Mouse (Mus musculus) heart, postnatal 25 days (tissue): ENCODE results near the gene Malsu1. TPM values are rescaled to one million over a fixed set of nuclear protein-coding genes. Genes with fewer than 3 reads are reported as not detected.

ENCODE experiments used
- DNase-seq: peaks from one replicate; pipeline ENCODE4 v3.0.0; 2022; ENCODE audit warnings: low spot score
- intact Hi-C: fragments of 180-260 bp; cut with DNase I; formaldehyde crosslinking; loops from one replicate; pipeline ENCODE4 v1.15.1; 2025
- total RNA-seq, 2 experiments: library from RNA; stranded (reverse); gene quantifications; 2 replicates each; pipeline ENCODE4 v1.2.3; 2021

Malsu1 gene
- total RNA-seq, 2 experiments from 2014 or later: 35.4 to 36.3 TPM

DNA sequence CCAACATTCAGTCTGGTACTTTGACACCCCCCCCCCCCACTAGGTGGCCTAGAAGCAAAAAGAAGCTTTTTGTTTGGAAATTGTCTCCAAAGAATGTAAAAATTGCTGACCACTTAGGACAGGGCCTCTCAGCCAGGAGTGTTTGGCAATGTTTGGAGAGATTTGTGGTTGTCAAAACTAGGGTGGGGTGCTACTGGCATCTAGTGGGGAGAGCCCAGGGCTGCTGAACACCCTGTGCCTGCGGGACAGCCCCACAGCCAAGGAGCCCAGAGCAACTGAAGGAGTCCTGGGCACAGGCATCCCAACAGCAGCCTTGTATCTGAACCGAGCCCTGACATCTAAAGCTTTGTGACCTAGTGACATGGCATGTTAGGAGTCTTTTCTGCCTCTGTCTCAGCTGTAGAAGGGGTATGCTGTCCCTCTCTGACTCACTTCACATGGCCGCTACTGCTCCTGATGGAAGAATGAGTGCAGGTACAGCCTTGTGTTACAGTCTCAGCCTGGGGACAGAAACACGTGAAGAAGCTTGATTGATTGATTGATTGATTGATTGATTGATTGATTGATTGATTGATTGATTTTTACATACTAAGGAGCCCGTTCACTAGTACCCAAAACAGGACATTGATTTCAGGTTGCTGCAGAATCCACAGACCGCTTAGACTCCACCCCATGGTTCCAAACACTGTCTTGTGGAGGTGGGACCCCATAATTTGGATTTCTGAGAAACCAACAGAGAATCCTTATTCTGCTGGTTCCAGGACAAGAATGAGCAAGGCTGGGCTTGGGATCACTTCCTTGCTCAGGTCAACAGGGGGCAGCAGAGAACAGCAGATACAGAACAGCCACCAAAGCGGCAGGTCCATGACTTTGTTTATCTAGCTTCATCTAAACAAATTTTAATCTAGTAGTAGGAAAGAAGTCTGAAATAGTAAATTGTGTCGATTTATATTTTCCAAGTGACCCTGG is 16.3 kb upstream of the Malsu1 start:
- intact Hi-C loops: loop anchor here (1.0 to 5.0 kb wide), 5 partner anchors 85 to 340 kb away; partner anchors contain the start of gene Stk31

DNA sequence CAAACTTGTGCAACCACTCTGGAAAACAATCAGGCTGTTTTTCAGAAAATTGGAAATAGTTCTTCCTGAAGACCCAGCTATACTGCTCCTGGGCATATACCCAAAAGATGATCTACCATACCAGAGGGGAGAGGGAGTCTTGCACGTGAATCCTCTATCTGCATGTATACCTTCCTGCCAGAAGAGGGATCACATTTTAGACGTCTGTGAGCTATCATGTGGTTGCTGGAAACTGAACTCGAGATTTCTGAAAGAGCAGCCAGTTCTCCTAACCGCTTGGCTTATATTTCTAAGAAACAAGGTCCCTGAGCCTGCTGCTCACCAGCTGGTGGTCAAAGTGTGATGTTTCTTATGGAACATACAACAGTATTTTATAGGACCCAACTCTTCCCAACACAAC is 5.2 kb upstream of the Malsu1 start:
- intact Hi-C loops: no loop called here
- DNase-seq: no peak

More for the DNA sequence above, 16.3 kb upstream of the Malsu1 start:
- no peak for DNase-seq

GRCm38 (mm10) chr6:49074117-49074490 is 509 bp downstream of the Malsu1 start:
- no peak for DNase-seq
- intact Hi-C loops: loop anchor here (5.0 kb wide), 1 partner anchor 188 kb away; the partner anchor contains the start of gene Tra2a

DNA sequence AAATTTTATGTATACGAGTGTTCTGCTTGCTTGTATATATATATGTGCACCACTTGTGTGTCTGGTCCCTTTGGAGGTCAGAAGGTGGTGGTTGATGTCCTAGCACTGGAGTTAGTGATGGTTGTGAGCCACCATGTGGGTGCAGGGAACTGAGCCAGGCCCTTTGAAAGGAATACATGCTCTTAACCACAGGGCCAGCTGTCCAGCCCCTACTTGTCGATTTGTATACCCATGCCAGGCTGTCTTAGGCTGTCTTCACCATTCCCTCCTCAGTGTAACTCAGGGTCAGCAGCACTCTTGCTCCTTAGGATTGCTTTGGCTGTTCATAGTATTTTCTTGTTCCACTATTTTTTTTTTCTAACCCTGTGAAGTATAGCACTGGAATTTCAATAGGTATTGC is 4.3 kb downstream of the Malsu1 start:
- intact Hi-C loops: no loop called here
- DNase-seq: no peak

DNA sequence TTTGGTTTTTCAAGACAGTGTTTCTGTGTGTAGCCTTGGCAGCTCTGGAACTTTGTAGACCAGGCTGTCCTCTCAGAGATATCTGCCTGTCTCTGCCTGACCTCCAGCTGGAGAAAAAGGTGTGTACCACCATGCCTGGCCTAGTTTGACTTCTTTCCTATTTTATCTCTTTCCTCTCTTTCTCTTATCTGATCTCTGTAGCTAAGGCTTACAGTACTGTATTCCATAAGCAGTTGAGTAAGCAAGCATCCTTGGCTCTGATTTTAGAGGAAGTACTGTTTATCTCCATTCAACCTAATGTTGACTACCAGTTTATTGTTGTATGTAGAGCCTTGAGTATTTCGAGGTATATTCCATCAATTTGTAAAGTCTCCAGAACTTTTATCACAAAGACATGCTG is 5.7 kb downstream of the Malsu1 start:
- no peak for DNase-seq
- intact Hi-C loops: no loop called here

DNA sequence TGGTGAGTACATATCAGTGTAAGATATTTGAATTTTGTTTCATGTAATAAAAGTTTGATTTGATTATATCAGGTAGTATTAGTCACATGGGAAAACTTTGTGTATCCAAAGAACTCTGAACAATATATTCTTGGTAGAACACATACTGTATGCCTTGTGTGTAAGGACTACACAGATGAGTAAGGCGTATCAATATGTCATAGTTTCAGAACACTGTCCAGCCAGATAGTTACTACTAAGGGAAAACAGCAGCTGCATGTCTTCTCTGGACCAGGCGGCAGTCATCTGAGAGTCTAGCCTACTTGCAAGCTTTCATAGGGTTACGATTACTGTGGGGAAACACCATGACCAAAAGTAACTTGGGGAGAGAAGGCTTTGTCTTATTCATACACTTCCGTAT is 9.4 kb downstream of the Malsu1 start:
- intact Hi-C loops: no loop called here
- no peak for DNase-seq

GRCm38 (mm10) chr6:49094968-49095367 is 21.4 kb downstream of the Malsu1 start:
- DNase-seq: no peak
- intact Hi-C loops: no loop called here

DNA sequence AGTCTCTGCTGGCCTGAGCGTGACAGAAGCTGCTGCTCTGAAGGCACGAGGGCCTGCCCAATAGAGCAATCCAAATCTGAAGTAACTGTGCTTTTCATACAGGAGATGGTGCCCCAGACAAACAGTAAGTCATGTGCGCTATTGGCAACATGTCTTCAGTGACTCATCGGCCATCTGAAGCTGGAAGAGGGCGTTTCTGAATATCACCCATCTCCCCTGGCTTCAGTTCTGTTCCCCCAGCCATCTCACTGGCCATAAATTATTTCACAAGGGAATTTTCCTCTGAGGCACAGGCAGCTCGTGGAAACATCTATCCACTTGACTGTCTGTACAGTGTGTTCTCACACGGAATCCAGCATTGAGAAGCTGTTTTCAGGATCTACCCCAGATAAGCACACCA is 22.8 kb downstream of the Malsu1 start:
- intact Hi-C loops: no loop called here
- DNase-seq: peak; percentile 51

GRCm38 (mm10) chr6:49096933-49097461 is 23.4 kb downstream of the Malsu1 start:
- peak; percentile 77 for DNase-seq
- intact Hi-C loops: no loop called here

GRCm38 (mm10) chr6:49097596-49098110 is 24.1 kb downstream of the Malsu1 start:
- intact Hi-C loops: no loop called here
- no peak for DNase-seq

- intact Hi-C loops: no loop called here
- DNase-seq: no peak
Observed at GRCm38 (mm10) chr6:49099086-49099485, 25.5 kb downstream of the Malsu1 start.

- no peak for DNase-seq
- intact Hi-C loops: no loop called here
Observed at GRCm38 (mm10) chr6:49106746-49107500, 33.3 kb downstream of the Malsu1 start.

GRCm38 (mm10) chr6:49109196-49109595 is 35.6 kb downstream of the Malsu1 start:
- no peak for DNase-seq
- intact Hi-C loops: no loop called here

GRCm38 (mm10) chr6:49113895-49114294 is 40.3 kb downstream of the Malsu1 start:
- no peak for DNase-seq
- intact Hi-C loops: no loop called here

DNA sequence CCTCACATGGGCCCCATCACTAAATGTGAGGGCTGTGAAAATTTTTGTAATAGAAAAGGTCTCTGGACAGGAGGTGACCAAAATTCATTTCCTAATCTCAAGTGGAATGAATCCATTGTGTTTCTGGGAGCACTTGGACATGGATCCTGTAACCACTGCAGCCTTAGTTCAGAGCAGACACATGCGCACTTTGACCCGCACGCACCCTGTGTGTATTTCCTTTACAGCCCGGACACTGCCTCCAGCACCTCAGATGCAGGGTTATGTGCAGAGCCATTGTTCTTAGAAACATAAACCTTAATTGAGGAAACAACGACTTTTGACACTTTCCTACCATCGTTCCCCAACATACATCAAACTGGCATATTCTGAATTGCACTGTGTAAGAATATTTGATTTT is 40.9 kb downstream of the Malsu1 start:
- no peak for DNase-seq
- intact Hi-C loops: no loop called here

DNA sequence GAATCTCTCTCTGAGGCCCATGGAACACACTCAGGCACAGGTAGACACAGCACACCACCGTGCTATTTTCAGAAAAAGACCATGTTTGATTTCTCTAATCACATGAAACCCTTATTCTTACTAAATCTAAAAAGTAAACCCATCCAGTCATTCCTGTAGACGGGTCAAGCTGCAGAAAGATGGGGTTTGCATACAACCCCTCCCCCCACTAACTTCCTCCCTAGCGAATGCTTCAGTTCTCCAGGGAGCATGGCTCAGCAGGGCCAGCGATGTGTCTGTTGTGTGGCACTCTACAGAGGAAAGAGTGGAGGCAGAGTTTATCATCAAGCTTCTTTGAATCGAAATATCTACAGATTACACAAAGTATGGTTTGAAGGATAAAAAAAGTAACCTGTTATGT is 42.0 kb downstream of the Malsu1 start:
- intact Hi-C loops: no loop called here
- DNase-seq: no peak

DNA sequence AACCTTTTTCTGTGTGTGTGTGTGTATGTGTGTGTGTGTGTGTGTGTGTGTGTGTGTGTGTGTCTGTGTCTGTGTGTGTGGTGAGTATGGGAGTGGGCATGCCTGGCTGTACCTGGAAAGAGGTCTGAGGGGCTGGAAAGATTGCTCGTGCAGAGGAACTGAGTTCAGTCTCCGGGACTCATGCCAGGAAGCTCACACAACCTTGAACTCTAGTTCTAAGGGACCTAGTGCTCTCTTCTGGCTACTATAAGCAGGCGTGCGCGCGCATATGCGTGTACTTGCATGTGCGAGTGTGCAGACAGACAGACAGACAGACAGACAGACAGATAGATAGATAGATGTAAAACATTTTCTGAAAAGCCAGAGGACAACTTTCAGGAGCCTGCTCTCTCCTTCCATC is 42.6 kb downstream of the Malsu1 start:
- no peak for DNase-seq
- intact Hi-C loops: no loop called here

- DNase-seq: no peak
- intact Hi-C loops: no loop called here
Observed at GRCm38 (mm10) chr6:49118446-49118845, 44.9 kb downstream of the Malsu1 start.

DNA sequence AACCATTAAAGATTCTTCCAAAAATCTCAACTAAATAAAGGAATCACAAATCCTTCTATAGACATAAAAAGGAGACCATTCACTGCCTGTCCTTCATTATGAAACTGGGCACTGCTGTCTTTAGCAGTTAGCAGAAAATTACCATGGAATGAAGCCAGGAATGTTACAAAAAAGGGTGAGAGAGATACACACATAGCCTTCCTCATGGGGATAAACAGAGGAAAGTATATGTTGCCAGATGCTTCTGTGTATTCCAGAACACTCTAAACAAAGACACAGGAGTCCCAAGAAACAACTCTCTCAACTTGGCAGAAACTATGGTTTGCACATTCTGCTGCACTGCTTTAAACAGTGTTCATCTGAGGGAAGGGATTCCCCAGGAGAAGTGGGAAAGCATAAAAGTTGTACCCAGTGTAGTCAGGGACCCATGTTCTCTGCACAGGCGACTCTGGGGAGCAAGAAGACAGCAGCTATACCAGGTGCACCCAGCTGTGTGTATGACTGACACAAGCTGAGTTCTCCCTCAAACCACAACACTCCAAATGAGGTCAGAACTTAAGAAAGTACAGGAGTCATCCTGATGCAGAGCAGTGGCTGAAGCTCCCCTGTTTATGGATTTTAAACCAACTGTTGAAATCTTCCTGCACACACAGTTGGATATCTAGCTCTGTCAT is 46.0 kb downstream of the Malsu1 start:
- no peak for DNase-seq
- intact Hi-C loops: no loop called here

- DNase-seq: no peak
- intact Hi-C loops: no loop called here
Observed at GRCm38 (mm10) chr6:49120370-49120769, 46.8 kb downstream of the Malsu1 start.
